Mouse (Mus musculus) NIH3T3 (cell line): ENCODE results near the gene Usp24.

Source experiments
- DNase-seq: peaks from one replicate; pipeline ENCODE4 v3.0.0-alpha.2; 2012; ENCODE audit warnings: low read depth

Gene Usp24

GRCm38 (mm10) chr4:106429106-106429505 is 113.1 kb downstream of the Usp24 start:
- no peak for DNase-seq

- no peak for DNase-seq
These were observed 114.4 kb downstream of the Usp24 start for GRCm38 (mm10) chr4:106430431-106430830.

GRCm38 (mm10) chr4:106435426-106435825 is 119.4 kb downstream of the Usp24 start:
- DNase-seq: no peak

GRCm38 (mm10) chr4:106436475-106436874 is 120.5 kb downstream of the Usp24 start:
- peak; percentile 63 for DNase-seq

GRCm38 (mm10) chr4:106437207-106437606 is 121.2 kb downstream of the Usp24 start:
- DNase-seq: no peak

GRCm38 (mm10) chr4:106438763-106439162 is 122.8 kb downstream of the Usp24 start:
- DNase-seq: no peak

GRCm38 (mm10) chr4:106443182-106443581 is 127.2 kb downstream of the Usp24 start:
- no peak for DNase-seq

- no peak for DNase-seq
These were observed 133.3 kb downstream of the Usp24 start for GRCm38 (mm10) chr4:106449306-106449705.

- DNase-seq: no peak
These were observed 136.4 kb downstream of the Usp24 start for GRCm38 (mm10) chr4:106452401-106452800.

- DNase-seq: no peak
These were observed 137.1 kb downstream of the Usp24 start for GRCm38 (mm10) chr4:106453108-106453507.

GRCm38 (mm10) chr4:106453516-106453915 is 137.5 kb downstream of the Usp24 start:
- no peak for DNase-seq

- DNase-seq: no peak
These were observed 138.5 kb downstream of the Usp24 start for GRCm38 (mm10) chr4:106454541-106454940.

- DNase-seq: no peak
These were observed 146.0 kb downstream of the Usp24 start for GRCm38 (mm10) chr4:106462016-106462415.

- no peak for DNase-seq
These were observed 146.5 kb downstream of the Usp24 start for GRCm38 (mm10) chr4:106462524-106462923.

GRCm38 (mm10) chr4:106463174-106463801 is 147.3 kb downstream of the Usp24 start:
- DNase-seq: no peak

GRCm38 (mm10) chr4:106467420-106468110 is 151.6 kb downstream of the Usp24 start:
- DNase-seq: no peak

GRCm38 (mm10) chr4:106470921-106471320 is 154.9 kb downstream of the Usp24 start:
- peak; percentile 9 for DNase-seq

- peak; percentile 96 for DNase-seq
These were observed 156.3 kb downstream of the Usp24 start for GRCm38 (mm10) chr4:106472335-106472734.

- peak; percentile 86 for DNase-seq
These were observed 158.2 kb downstream of the Usp24 start for GRCm38 (mm10) chr4:106474241-106474640.

GRCm38 (mm10) chr4:106480545-106480944 is 164.5 kb downstream of the Usp24 start:
- no peak for DNase-seq

GRCm38 (mm10) chr4:106483215-106483727 is 167.3 kb downstream of the Usp24 start:
- no peak for DNase-seq

- DNase-seq: no peak
These were observed 167.8 kb downstream of the Usp24 start for GRCm38 (mm10) chr4:106483831-106484230.

- DNase-seq: no peak
These were observed 174.6 kb downstream of the Usp24 start for GRCm38 (mm10) chr4:106490620-106491019.
